Mouse (Mus musculus): ENCODE measurements at regions not wholly inside any gene's neighbourhood (a gene's known extent, or its start where the extent isn't known, plus 50 kb on each side); places are given as distances from the start of the nearest gene placed in this dataset.
"Not testable (repeated sequence)": the region's sequence is repeated elsewhere in the genome, so short reads cannot be mapped to it uniquely, and the experiment has no call there.

- not testable (repeated sequence) for TF ChIP-seq CTCF (IDR thresholded peaks at IDR 0.05; ENCODE audit: borderline replicate concordance, control insufficient read depth, extremely low read depth, insufficient read depth, low read length, poor library complexity); POLR2A (IDR thresholded peaks at IDR 0.05; ENCODE audit: control insufficient read depth, extremely low read depth, insufficient read depth, low read length, poor library complexity)
Observed at GRCm38 (mm10) chr14:53637664-53638063, 616.2 kb downstream of the Dad1 start.
